Mouse (Mus musculus) testis, adult 2 months (tissue): ENCODE results near the gene Pold3. TPM values are rescaled to one million over a fixed set of nuclear protein-coding genes. Genes with fewer than 3 reads are reported as not detected.
"Not testable (repeated sequence)": the region's sequence is repeated elsewhere in the genome, so short reads cannot be mapped to it uniquely, and the experiment has no call there.

Experiments
- H3K27ac ChIP-seq: fragments of 200-500 bp; 2 replicates; pipeline ENCODE4 v1.5.1; 2012; ENCODE audit warnings: low read depth, low read length; ENCODE audit not compliant: control insufficient read depth, insufficient read depth
- H3K27me3 ChIP-seq: fragments of 200-500 bp; 2 replicates; pipeline ENCODE4 v1.6.1; 2012; ENCODE audit warnings: mild to moderate bottlenecking, low read length, moderate library complexity; ENCODE audit not compliant: control insufficient read depth, insufficient read depth
- H3K36me3 ChIP-seq: fragments of 200-500 bp; 2 replicates; pipeline ENCODE4 v1.6.1; 2012; ENCODE audit warnings: mild to moderate bottlenecking, low read length; ENCODE audit not compliant: control insufficient read depth, insufficient read depth
- H3K4me1 ChIP-seq: fragments of 200-500 bp; 2 replicates; pipeline ENCODE4 v1.6.1; 2012; ENCODE audit warnings: low read length; ENCODE audit not compliant: control insufficient read depth, insufficient read depth
- H3K4me3 ChIP-seq: fragments of 200-500 bp; 2 replicates; pipeline ENCODE4 v1.5.1; 2012; ENCODE audit warnings: low read depth, mild to moderate bottlenecking, low read length, moderate library complexity, mixed read lengths; ENCODE audit not compliant: control insufficient read depth
- CTCF ChIP-seq: fragments of 200-500 bp; IDR thresholded peaks from 2 replicates; pipeline ENCODE4 v1.5.1; 2012; ENCODE audit warnings: low read depth, mild to moderate bottlenecking, inconsistent platforms, low read length, moderate library complexity; ENCODE audit not compliant: control insufficient read depth, insufficient read depth, insufficient replicate concordance
- POLR2A ChIP-seq: fragments of 200-500 bp; IDR thresholded peaks from 2 replicates; pipeline ENCODE4 v1.6.1; 2012; ENCODE audit warnings: low read depth, mild to moderate bottlenecking, inconsistent platforms, low read length, moderate library complexity; ENCODE audit not compliant: control insufficient read depth
- polyA plus RNA-seq: library from polyadenylated mRNA; depleted of rRNA; stranded (reverse); fragments of >200 nt; gene quantifications from 2 replicates; pipeline ENCODE4 v1.2.3, GENCODE M21; 2012

Gene Pold3
- polyA plus RNA-seq, 1 experiment = 50.6 TPM

- no peak overlapping the region for H3K27ac ChIP-seq
- H3K4me3 ChIP-seq = no peak overlapping the region
- peaks cover 3% of the 10 kb centered on the region for H3K36me3 ChIP-seq
- TF ChIP-seq CTCF (no peak), POLR2A (no peak)
- no peaks in the 10 kb centered on the region for H3K27me3 ChIP-seq
- H3K4me1 ChIP-seq = no peaks in the 10 kb centered on the region
Measured at GRCm38 (mm10) chr7:100082836-100083235, 38.5 kb downstream of the Pold3 start.

- Histone ChIP-seq H3K36me3 (no peaks in the 10 kb centered on the region; the same call in 1 of the 2 replicates), H3K27me3 (no peaks in the 10 kb centered on the region), H3K27ac (no peak overlapping the region), H3K4me3 (no peak overlapping the region), H3K4me1 (no peaks in the 10 kb centered on the region)
- TF ChIP-seq POLR2A = no peak
- TF ChIP-seq CTCF = no peak
Measured at GRCm38 (mm10) chr7:100080087-100080781, 41.1 kb downstream of the Pold3 start.

DNA sequence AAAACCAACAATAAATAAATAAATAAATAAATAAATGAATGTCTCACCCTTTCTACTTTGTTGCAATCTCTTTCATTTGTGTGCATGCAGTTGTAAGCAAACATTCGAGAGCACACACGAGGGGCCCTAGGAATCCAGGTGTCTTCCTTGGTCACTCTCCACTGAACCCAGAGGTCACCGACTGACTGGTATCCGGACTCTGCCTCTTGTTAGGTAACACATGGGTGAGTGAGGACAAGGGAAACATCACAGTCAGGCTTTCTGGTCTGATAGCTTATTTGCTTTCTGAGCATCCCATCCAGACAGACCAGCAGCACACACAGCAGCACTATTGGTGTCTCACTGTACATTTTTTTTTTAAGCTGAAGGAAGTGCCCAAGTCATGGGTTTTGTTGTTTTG lies 44.3 kb downstream of the Pold3 start:
- Histone ChIP-seq H3K4me1 (no peaks in the 10 kb centered on the region), H3K27ac (no peak overlapping the region), H3K36me3 (no peaks in the 10 kb centered on the region), H3K27me3 (no peaks in the 10 kb centered on the region), H3K4me3 (no peak overlapping the region)
- TF ChIP-seq CTCF (no peak), POLR2A (no peak)

GRCm38 (mm10) chr7:100076296-100076695 lies 45.1 kb downstream of the Pold3 start:
- Histone ChIP-seq H3K27ac (no peak overlapping the region), H3K4me1 (no peaks in the 10 kb centered on the region), H3K4me3 (no peak overlapping the region), H3K36me3 (no peaks in the 10 kb centered on the region), H3K27me3 (no peaks in the 10 kb centered on the region)
- no peak for TF ChIP-seq CTCF
- no peak for TF ChIP-seq POLR2A

GRCm38 (mm10) chr7:100073959-100074358 lies 47.4 kb downstream of the Pold3 start:
- TF ChIP-seq CTCF = no peak
- no peak for TF ChIP-seq POLR2A
- H3K4me1 ChIP-seq = no peaks in the 10 kb centered on the region
- no peaks in the 10 kb centered on the region for H3K27me3 ChIP-seq
- H3K4me3 ChIP-seq = no peak overlapping the region
- H3K27ac ChIP-seq = no peak overlapping the region
- H3K36me3 ChIP-seq = no peaks in the 10 kb centered on the region

DNA sequence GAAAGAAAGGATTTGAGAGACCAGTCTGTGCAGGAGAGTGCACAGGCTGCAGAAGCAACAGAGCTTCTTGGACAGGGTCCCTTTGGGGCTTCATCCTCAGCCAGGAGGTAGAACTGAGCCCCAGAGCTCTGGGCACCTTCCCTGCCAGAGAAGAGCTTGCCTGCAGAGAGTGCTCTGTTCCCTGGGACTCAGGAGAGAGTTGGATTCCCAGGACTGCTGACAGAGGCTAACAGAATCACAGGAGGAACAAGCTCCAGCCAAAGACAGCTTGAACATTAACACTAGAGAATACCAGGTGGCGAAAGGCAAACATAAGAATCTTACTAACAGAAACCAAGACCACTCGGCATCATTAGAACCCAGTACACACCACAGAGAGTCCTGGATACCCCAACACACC lies 68.4 kb downstream of the Pold3 start:
- not testable (repeated sequence) for H3K36me3 ChIP-seq, H3K4me1 ChIP-seq, H3K27ac ChIP-seq, H3K4me3 ChIP-seq, H3K27me3 ChIP-seq

DNA sequence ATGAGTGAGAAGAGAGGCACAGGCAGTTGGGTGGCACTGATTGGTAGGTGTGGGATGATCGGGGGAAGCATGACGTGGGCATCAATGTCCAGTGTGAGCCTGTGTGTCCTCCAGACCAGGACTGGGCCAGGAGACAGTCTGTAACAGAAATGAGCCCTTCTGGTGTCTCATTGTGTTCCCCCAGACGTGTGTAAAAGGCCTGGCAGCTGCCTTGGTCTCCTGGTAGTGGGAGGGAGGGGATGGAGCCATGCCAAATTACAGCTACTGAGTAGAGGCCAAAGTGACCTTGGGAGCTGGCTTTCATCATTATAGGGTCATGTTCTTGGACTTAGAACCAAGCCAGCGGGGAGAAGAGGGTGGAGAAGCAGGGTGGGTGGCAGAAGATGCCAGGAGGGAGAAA lies 69.5 kb downstream of the Pold3 start:
- H3K4me1 ChIP-seq = no peaks in the 10 kb centered on the region
- no peaks in the 10 kb centered on the region for H3K36me3 ChIP-seq
- no peak overlapping the region for H3K27ac ChIP-seq
- H3K4me3 ChIP-seq = no peak overlapping the region
- TF ChIP-seq POLR2A (no peak), CTCF (no peak)
- H3K27me3 ChIP-seq = no peaks in the 10 kb centered on the region

DNA sequence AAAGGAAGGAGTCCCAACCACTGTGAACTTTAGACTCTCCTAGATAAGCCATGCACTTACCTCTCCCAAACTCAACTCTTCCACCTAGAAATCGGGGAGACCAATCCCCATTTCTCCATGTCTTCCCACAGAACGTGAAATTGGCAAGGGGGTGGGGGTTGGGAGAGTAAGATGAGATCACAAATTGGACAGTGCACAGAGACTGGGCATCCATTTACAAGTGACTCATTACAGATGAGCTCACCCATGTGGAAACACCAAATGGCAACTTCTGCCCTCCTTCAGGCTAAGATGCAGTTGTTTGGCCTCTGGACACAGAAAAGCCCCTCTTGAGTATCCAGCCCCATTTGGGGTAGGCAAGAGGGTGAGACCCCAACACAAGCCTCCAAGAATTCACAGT lies 74.9 kb downstream of the Pold3 start:
- Histone ChIP-seq H3K4me1 (peaks cover 5% of the 10 kb centered on the region), H3K27ac (no peak overlapping the region), H3K27me3 (no peaks in the 10 kb centered on the region), H3K36me3 (no peaks in the 10 kb centered on the region), H3K4me3 (no peak overlapping the region)
- TF ChIP-seq CTCF = no peak
- no peak for TF ChIP-seq POLR2A
